Mouse (Mus musculus): ENCODE results near the gene 1700013H16Rik. TPM values are rescaled to one million over a fixed set of nuclear protein-coding genes. Genes with fewer than 3 reads are reported as not detected.
A peak's percentile ranks its signal among the peaks of the same experiment; 100 is the strongest.
"Not testable (repeated sequence)": the region's sequence is repeated elsewhere in the genome, so short reads cannot be mapped to it uniquely, and the experiment has no call there.

The 1700013H16Rik gene
- polyA plus RNA-seq (2014; fragmentation: Nextera tagmentation; extraction: Ambion mirVana) = not detected in 2 replicates

DNA sequence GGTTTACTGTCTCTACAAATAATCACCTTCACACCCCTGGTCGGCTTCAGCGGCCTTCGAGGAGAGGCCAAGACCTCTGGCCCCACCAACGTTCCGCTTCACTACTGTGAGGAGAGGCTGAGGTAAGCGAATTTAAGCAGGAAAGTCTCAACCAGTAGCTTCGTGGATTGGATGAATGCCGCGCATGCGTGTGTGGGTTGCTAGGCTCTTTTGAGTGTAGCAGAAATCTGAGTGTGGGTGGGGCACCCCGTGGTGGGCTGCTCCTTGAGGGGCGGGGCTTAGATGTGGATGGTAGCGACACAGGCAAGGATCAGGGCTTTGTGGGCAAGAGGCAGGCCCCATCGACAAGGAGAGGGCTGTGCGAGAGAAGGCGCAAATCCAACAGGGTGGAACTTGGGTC lies at the start of gene 1700013H16Rik:
1700013H16Rik (minus strand) TSS at position 96 of the 400 bp plus-strand sequence.
- no peak within 1 kb of the TSS for H3K9ac ChIP-seq
- 94% methylated on average over 16 of the region's 16 CpGs for WGBS
- peaks cover 10% of the 10 kb centered on the region; the same call in 1 of the 2 replicates for H3K9me3 ChIP-seq (ENCODE audit: control insufficient read depth, low read length)
- H3K36me3 ChIP-seq (replicated peaks; ENCODE audit: control insufficient read depth, insufficient read depth) = no peaks in the 10 kb centered on the region
- H3K27me3 ChIP-seq (ENCODE audit: control insufficient read depth, insufficient read depth, low read length) = no peaks in the 10 kb centered on the region
- no peak within 1 kb of the TSS for H3K27ac ChIP-seq
- H3K4me3 ChIP-seq (replicated peaks; ENCODE audit: low read length) = no peak within 1 kb of the TSS
- no peak within 1 kb of the TSS for H3K4me2 ChIP-seq (replicated peaks)
- no peaks in the 10 kb centered on the region for H3K4me1 ChIP-seq (replicated peaks; ENCODE audit: control insufficient read depth, insufficient read depth, low read length)
- ATAC-seq (ENCODE audit: low FRiP score) = no peak
- no peak for DNase-seq (ENCODE audit: low spot score)

DNA sequence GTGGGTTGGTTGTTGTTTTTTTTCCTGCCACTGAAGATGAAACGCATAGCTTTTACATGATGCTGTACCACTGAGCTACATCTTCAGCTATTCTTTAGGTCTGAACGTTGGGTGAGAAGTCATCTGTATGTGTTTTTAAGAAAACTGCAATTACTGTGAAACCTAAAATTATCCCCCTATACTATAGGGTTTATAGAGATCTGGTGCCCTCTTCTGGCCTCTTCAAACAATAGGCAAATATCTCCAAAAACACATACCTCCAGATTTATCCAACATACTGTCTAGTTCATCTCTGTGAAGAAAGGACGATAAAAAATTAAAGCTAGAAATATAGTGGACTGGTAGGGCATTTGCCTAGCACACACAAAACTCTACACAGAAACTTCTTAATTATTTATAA lies 41.4 kb upstream of the 1700013H16Rik start:
- no peaks in the 10 kb centered on the region for H3K36me3 ChIP-seq (replicated peaks; ENCODE audit: control insufficient read depth, insufficient read depth)
- H3K27me3 ChIP-seq (ENCODE audit: control insufficient read depth, insufficient read depth, low read length) = no peaks in the 10 kb centered on the region
- no peak overlapping the region for H3K9ac ChIP-seq
- 39% methylated on average over 3 of the region's 3 CpGs for WGBS
- H3K27ac ChIP-seq = no peak overlapping the region
- H3K4me2 ChIP-seq (replicated peaks) = no peak overlapping the region
- no peaks in the 10 kb centered on the region for H3K4me1 ChIP-seq (replicated peaks; ENCODE audit: control insufficient read depth, insufficient read depth, low read length)
- ATAC-seq (ENCODE audit: low FRiP score) (no peak), DNase-seq (ENCODE audit: low spot score) (peak; percentile 42)
- H3K4me3 ChIP-seq (replicated peaks; ENCODE audit: low read length) = no peak overlapping the region
- H3K9me3 ChIP-seq (ENCODE audit: control insufficient read depth, low read length) = no peaks in the 10 kb centered on the region

- DNase-seq (ENCODE audit: low spot score); H3K36me3 ChIP-seq (replicated peaks; ENCODE audit: control insufficient read depth, insufficient read depth); H3K4me3 ChIP-seq (replicated peaks; ENCODE audit: low read length); H3K9ac ChIP-seq; H3K4me1 ChIP-seq (replicated peaks; ENCODE audit: control insufficient read depth, insufficient read depth, low read length); H3K27me3 ChIP-seq (ENCODE audit: control insufficient read depth, insufficient read depth, low read length); H3K27ac ChIP-seq; ATAC-seq (ENCODE audit: low FRiP score); H3K4me2 ChIP-seq (replicated peaks); H3K9me3 ChIP-seq (ENCODE audit: control insufficient read depth, low read length): not testable (repeated sequence)
- WGBS = 87% methylated on average over 11 of the region's 11 CpGs
These were observed 39.9 kb upstream of the 1700013H16Rik start, which contains the start of gene Xlr for GRCm38 (mm10) chrX:53797519-53797918. Gene Xlr, minus strand, starts transcription at chrX:53797706.

GRCm38 (mm10) chrX:53776276-53776675 lies 18.6 kb upstream of the 1700013H16Rik start, which contains the start of gene Zfp36l3:
Gene Zfp36l3, minus strand, starts transcription at chrX:53776394.
- Histone ChIP-seq H3K4me1 (replicated peaks; ENCODE audit: control insufficient read depth, insufficient read depth, low read length) (no peaks in the 10 kb centered on the region), H3K36me3 (replicated peaks; ENCODE audit: control insufficient read depth, insufficient read depth) (no peaks in the 10 kb centered on the region), H3K4me3 (replicated peaks; ENCODE audit: low read length) (no peak within 1 kb of the TSS), H3K27me3 (ENCODE audit: control insufficient read depth, insufficient read depth, low read length) (no peaks in the 10 kb centered on the region), H3K9ac (no peak within 1 kb of the TSS), H3K27ac (no peak within 1 kb of the TSS), H3K4me2 (replicated peaks) (no peak within 1 kb of the TSS), H3K9me3 (ENCODE audit: control insufficient read depth, low read length) (no peaks in the 10 kb centered on the region)
- 88% methylated on average over 12 of the region's 12 CpGs for WGBS
- DNase-seq (ENCODE audit: low spot score) (no peak), ATAC-seq (ENCODE audit: low FRiP score) (no peak)

DNA sequence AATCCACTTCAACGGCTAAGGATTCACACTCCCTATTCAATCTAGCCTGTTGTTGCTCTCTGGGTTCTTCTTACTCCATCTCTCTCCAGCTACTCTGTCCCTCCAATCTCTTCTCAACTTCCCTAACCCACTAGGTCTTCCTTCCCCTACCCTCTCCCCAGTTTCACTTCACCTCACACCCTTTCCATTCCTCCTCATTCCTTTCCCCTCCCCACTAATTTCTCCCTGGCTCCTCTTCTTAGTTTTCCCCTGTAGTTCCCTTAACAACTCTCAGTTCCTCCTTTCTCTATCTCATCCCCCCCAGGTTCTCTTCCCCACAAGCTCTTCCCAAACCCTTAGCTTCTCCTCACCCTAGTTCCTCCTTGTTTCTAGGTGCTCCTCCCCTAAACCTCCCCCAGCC lies 4.8 kb downstream of the 1700013H16Rik start:
- Histone ChIP-seq H3K27ac (no peak overlapping the region), H3K9ac (no peak overlapping the region)
- WGBS = 95% methylated on average over 1 of the region's 1 CpGs

GRCm38 (mm10) chrX:53728967-53729366 lies 28.7 kb downstream of the 1700013H16Rik start:
- Histone ChIP-seq H3K9me3 (ENCODE audit: control insufficient read depth, low read length) (no peaks in the 10 kb centered on the region), H3K27ac (no peak overlapping the region), H3K36me3 (replicated peaks; ENCODE audit: control insufficient read depth, insufficient read depth) (no peaks in the 10 kb centered on the region), H3K4me1 (replicated peaks; ENCODE audit: control insufficient read depth, insufficient read depth, low read length) (no peaks in the 10 kb centered on the region), H3K4me2 (replicated peaks) (no peak overlapping the region), H3K4me3 (replicated peaks; ENCODE audit: low read length) (no peak overlapping the region), H3K9ac (no peak overlapping the region), H3K27me3 (ENCODE audit: control insufficient read depth, insufficient read depth, low read length) (no peaks in the 10 kb centered on the region)
- DNase-seq (ENCODE audit: low spot score) = no peak
- WGBS = 86% methylated on average over 2 of the region's 2 CpGs
- ATAC-seq (ENCODE audit: low FRiP score) = no peak

More for the DNA sequence above, 4.8 kb downstream of the 1700013H16Rik start:
- H3K27me3 ChIP-seq (ENCODE audit: control insufficient read depth, insufficient read depth, low read length) = no peaks in the 10 kb centered on the region
- H3K4me3 ChIP-seq (replicated peaks; ENCODE audit: low read length) = no peak overlapping the region
- peaks cover 9% of the 10 kb centered on the region; the same call in 1 of the 2 replicates for H3K9me3 ChIP-seq (ENCODE audit: control insufficient read depth, low read length)
- ATAC-seq (ENCODE audit: low FRiP score) (no peak), DNase-seq (ENCODE audit: low spot score) (no peak)
- H3K4me2 ChIP-seq (replicated peaks) = no peak overlapping the region
- H3K36me3 ChIP-seq (replicated peaks; ENCODE audit: control insufficient read depth, insufficient read depth) = no peaks in the 10 kb centered on the region
- no peaks in the 10 kb centered on the region for H3K4me1 ChIP-seq (replicated peaks; ENCODE audit: control insufficient read depth, insufficient read depth, low read length)

DNA sequence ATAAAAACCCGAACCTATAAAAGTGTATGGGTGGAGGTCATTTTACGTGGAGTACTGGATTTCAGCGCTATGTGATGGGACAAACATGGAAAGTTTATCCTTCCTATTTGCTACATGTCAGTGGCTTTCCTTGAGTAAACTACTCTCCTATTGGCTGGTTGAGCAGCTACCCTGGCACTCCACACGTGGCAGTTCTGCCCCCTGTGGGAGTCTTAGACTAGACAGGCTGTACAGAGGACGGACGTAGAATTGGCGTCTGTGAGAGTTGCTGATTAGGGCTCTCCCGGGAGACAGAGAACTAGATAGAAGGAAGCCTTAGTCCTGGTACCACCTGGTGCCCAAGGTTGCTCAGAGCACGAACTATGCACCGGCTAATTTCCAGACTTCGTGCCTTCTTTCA lies 33.0 kb downstream of the 1700013H16Rik start, which contains the start of gene 4930502E18Rik:
4930502E18Rik (plus strand) TSS at position 231 of the 400 bp plus-strand sequence.
- H3K36me3 ChIP-seq (replicated peaks; ENCODE audit: control insufficient read depth, insufficient read depth) = no peaks in the 10 kb centered on the region
- ATAC-seq (ENCODE audit: low FRiP score) = no peak
- no peak within 1 kb of the TSS for H3K9ac ChIP-seq
- no peak for DNase-seq (ENCODE audit: low spot score)
- no peak within 1 kb of the TSS for H3K4me2 ChIP-seq (replicated peaks)
- no peak within 1 kb of the TSS for H3K4me3 ChIP-seq (replicated peaks; ENCODE audit: low read length)
- no peaks in the 10 kb centered on the region for H3K27me3 ChIP-seq (ENCODE audit: control insufficient read depth, insufficient read depth, low read length)
- no peaks in the 10 kb centered on the region for H3K4me1 ChIP-seq (replicated peaks; ENCODE audit: control insufficient read depth, insufficient read depth, low read length)
- 87% methylated on average over 11 of the region's 11 CpGs for WGBS
- no peak within 1 kb of the TSS for H3K27ac ChIP-seq
- H3K9me3 ChIP-seq (ENCODE audit: control insufficient read depth, low read length) = no peaks in the 10 kb centered on the region

- Histone ChIP-seq H3K4me1 (replicated peaks; ENCODE audit: control insufficient read depth, insufficient read depth, low read length) (no peaks in the 10 kb centered on the region), H3K4me3 (replicated peaks; ENCODE audit: low read length) (peak overlapping the region; percentile 34), H3K27me3 (ENCODE audit: control insufficient read depth, insufficient read depth, low read length) (no peaks in the 10 kb centered on the region), H3K4me2 (replicated peaks) (peak overlapping the region; percentile 60), H3K9ac (peak overlapping the region; percentile 61), H3K9me3 (ENCODE audit: control insufficient read depth, low read length) (no peaks in the 10 kb centered on the region), H3K27ac (no peak overlapping the region), H3K36me3 (replicated peaks; ENCODE audit: control insufficient read depth, insufficient read depth) (no peaks in the 10 kb centered on the region)
- ATAC-seq (ENCODE audit: low FRiP score) (peak; percentile 92), DNase-seq (ENCODE audit: low spot score) (peak; percentile 25)
- whole genome bisulfite sequencing = 15% methylated on average over 46 of the region's 49 CpGs
These were observed 41.1 kb downstream of the 1700013H16Rik start for GRCm38 (mm10) chrX:53716323-53717182.

- Histone ChIP-seq H3K4me1 (replicated peaks; ENCODE audit: control insufficient read depth, insufficient read depth, low read length) (no peaks in the 10 kb centered on the region), H3K27ac (no peak overlapping the region), H3K36me3 (replicated peaks; ENCODE audit: control insufficient read depth, insufficient read depth) (no peaks in the 10 kb centered on the region), H3K9ac (peak overlapping the region; percentile 61), H3K9me3 (ENCODE audit: control insufficient read depth, low read length) (no peaks in the 10 kb centered on the region), H3K27me3 (ENCODE audit: control insufficient read depth, insufficient read depth, low read length) (no peaks in the 10 kb centered on the region), H3K4me2 (replicated peaks) (peak overlapping the region; percentile 60), H3K4me3 (replicated peaks; ENCODE audit: low read length) (peak overlapping the region; percentile 34)
- 60% methylated on average over 2 of the region's 2 CpGs for WGBS
- DNase-seq (ENCODE audit: low spot score) (no peak), ATAC-seq (ENCODE audit: low FRiP score) (peak; percentile 44)
These were observed 41.7 kb downstream of the 1700013H16Rik start for GRCm38 (mm10) chrX:53715942-53716322.

All from hindbrain, embryonic 14.5 days (tissue).